Mouse (Mus musculus) ES-E14 (cell line): ENCODE results near the gene Tef.

ENCODE experiments used
- CHD2 ChIP-seq: IDR thresholded peaks from 2 replicates; pipeline ENCODE4 v1.6.1; 2014; ENCODE audit warnings: mild to moderate bottlenecking, low read depth, low read length, inconsistent platforms
- HCFC1 ChIP-seq: IDR thresholded peaks from 2 replicates; pipeline ENCODE4 v1.6.1; 2012; ENCODE audit warnings: low read length, inconsistent platforms, borderline replicate concordance; ENCODE audit not compliant: insufficient read depth
- ZC3H11A ChIP-seq: IDR thresholded peaks from 2 replicates; pipeline ENCODE4 v1.6.1; 2012; ENCODE audit warnings: low read depth, mild to moderate bottlenecking, inconsistent platforms, low read length, borderline replicate concordance
- ZNF384 ChIP-seq: IDR thresholded peaks from 2 replicates; pipeline ENCODE4 v1.6.1; 2012; ENCODE audit warnings: low read depth, low read length, inconsistent platforms

GRCm38 (mm10) chr15:81753669-81754068 lies 48.6 kb upstream of the Tef start:
- TF ChIP-seq ZC3H11A (no peak), HCFC1 (no peak), CHD2 (no peak), ZNF384 (no peak)
